Mouse (Mus musculus) megakaryocyte-erythroid progenitor cell, adult 5-6 weeks (primary cell): ENCODE data around the gene Lpar1. TPM values are rescaled to one million over a fixed set of nuclear protein-coding genes. Genes with fewer than 3 reads are reported as not detected.

Source experiments
- ATAC-seq: replicated peaks from 2 replicates; pipeline ENCODE4 v1.8.0; 2016; ENCODE audit warnings: mild to moderate bottlenecking, inconsistent platforms; ENCODE audit not compliant: severe bottlenecking, poor library complexity, low FRiP score, low TSS enrichment
- total RNA-seq, 2 experiments: library from RNA; stranded (forward) in 1 of 2; stranded (reverse) in 1 of 2; fragments of 200-1000, 215-1000 nt in 1 of 2; fragments of >200 nt in 1 of 2; fragmentation: Nextera tagmentation in 1 of 2; gene quantifications; 2 replicates each; pipeline ENCODE4 v1.2.3; 2014 to 2017

The Lpar1 gene
- total RNA-seq, 2 experiments from 2014 or later = 0.13 TPM; not detected in 1

DNA sequence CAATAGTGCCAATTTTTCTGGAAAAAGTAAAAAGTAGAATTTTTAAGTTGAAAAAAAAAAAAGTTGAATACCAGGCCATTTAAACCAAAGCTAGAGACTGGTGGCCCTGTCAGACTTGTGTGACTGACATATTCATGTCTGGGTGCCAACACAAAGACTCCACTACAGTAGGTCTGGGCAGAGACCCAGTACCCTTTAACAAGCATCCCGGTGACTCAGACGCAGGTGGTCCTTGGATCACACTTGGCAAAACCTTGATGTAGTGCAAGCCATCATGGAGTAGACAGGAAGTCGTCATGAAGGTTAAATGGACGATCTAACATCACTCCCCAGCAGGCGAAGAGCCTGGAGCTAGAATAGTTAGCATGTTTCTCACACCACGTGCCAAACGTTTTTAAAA lies 84.7 kb downstream of the Lpar1 start:
- no peak for ATAC-seq

DNA sequence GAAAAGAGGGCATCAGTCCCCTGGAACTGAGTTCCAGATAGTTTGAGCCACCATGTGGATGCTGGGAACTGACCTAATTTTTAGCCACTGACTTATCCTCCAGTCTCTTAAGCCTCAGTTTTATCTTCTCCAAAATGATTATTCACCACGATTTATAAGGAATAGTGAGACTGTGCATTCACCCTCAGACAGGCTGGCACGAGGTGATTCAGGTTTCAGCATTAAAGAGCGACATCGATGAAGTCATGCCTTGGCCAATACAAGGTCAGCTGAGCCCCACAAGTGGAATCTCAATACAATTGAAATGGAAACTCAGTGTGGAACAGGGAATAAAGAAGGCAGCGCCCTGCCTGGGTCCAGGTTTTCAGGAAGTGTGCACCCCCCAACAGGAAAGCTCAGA lies 88.1 kb downstream of the Lpar1 start:
- ATAC-seq = no peak

DNA sequence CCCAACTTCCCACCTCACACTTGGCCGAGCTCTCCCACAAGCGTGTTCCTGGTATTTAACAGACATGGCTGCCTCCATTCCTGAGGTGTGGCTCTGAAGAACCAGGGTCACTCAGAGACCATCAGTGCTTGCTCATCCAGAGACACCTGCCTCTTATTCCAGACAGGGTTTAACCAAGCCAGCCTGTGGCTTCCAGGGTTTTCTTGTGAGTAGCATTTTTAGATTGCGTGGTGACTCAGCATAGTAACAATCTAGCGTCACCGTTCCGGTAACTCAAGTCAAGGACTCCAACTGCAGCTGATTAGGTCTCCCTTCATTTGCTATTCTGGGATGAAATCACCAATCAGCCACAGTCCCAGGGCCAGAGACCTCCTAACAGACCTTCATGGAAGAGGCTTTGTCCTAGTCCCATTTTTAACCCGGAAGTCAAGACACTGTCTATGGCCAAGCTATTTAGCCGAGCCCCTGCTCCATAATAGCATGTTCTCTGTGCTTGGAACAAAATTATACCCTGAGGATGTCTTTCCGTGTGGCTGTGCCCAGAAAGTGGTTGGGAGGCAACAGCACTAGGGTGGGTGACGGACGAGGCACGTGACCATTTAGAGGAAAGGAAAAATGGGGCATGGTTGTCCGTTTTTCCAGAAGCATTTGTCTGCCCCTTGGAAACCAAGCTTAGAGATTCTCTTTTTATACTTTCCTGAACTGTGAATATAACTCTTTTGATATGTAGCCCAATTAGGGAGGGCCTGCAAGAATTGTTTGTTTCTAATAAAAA lies 89.1 kb downstream of the Lpar1 start:
- ATAC-seq = no peak

DNA sequence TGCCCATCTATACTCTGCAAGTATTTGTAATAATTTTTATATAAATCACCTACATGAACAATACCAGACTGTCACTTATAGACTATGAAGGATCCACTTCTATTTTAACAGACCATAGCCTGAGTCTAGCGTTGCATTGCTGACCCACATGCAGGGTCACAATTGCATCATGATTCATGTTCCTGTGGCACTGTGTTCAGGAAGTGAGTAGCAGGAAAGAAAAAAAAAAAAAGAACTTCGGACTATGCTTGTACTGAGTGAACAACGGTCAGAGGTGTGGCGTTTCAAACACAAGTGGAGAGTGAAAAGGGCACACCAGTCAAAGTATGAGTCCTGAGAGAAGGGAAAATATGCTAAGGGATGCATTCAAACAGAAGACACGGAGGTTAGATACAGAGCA lies 90.7 kb downstream of the Lpar1 start:
- no peak for ATAC-seq

DNA sequence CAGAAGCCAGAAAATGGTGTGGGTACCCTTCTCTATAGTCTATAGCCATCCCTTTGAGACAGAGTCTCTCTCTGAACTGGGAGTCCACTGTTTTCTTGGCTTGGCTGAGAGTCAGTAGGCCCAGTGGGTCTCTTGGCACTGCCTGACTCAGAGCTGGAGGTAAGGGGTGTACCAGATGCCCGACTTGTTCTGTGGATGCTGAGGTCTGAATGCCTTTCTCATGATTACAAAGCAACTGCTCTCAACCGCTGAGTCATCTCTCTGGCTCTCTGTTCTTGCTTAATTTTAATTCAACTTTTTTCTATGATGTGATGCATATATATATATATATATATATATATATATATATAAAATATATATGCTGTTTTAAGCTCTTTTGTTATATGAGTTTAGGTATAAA lies 91.1 kb downstream of the Lpar1 start:
- no peak for ATAC-seq

DNA sequence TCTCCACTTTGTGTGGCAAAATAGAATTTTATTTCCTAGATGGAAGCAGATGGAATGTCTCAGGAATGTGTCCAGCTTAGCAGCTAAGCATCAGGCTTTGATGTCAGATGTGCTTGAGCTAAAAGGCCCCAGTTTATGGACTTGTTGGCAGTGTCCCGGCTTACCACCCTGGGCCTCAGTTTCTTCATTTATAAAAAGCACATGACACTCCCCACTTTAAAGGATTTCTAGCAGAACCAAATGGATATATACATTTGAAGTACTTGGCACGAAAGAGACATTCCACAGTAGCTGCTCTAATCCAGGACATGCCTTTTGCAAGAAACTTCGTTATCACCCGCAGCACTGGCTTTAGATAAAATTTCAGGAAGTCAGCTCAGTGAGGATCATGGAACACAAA lies 100.4 kb downstream of the Lpar1 start:
- no peak for ATAC-seq

DNA sequence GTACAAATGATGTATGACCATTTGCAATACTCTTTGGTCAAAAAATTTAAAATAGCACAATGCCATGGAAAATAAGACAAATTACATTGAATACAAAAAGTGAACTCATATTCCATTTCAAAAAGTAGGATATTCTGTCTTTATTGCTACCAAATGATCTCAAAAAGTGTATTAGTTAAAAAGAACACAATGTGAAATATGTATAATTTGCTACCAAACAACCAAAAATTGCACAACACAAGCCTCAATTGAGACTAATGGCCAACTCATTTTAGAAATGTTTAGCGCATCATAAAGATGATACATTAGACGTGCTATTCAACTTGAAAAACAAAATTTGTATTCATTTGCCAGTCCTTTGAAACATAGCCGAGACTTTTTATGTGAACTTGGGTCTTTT lies 104.9 kb downstream of the Lpar1 start:
- no peak for ATAC-seq

DNA sequence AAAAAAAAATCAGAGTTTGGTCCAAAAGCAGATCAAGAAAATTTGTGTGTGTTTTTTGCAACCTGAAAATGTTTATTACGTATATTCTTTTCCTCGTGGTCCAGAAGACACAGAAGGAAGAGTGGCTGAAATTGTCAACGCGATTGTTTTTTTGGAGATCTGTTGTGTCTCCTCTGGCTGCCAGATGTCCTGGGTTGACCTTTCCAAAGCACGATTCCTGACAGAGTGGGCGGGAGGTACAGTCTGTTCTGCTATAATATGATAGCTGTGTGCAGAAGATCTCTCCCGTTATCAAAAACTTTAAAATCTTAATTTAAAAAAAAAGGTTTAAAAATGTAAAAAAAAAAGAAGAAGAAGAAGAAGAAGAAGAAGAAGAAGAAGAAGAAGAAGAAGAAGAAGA lies 105.9 kb downstream of the Lpar1 start:
- no peak for ATAC-seq

DNA sequence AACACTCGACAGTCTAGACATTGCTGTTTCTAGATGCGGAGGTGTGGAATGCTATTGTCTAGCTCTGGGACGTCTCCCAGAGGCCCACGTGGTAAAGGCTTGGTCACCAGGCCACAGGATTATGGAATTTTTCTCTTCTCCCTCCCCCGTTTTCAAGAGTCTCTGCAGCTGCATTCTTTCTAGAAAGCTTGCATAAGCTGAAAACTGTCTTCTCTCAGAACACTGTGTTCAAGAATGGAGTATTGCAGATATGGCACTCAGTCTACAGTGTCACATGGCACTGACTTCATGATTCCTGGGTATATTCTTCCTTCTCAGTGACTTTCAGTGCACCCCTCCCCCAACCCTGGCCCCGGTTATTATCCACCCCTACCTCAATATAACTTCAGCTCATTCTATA lies 107.9 kb downstream of the Lpar1 start:
- ATAC-seq = no peak

DNA sequence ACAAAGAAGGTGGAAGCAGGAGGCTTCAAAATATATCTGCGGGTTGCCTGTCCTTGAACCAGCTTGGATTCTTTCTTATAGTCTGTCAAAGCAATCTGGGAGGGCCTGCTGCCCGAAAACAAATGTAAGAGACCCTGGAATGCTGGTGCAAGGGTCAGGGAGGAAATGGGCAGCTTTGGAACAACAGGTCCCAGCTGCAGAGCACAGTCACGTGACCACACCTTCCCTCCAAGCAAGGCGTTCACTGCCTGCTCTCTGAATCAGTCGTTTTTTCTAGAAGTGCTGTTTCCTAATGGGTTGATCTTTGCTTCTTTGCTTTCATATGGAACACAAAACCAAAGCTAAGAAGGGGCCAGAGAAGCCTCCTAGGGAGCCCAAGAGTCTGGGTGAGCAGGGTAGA lies 111.4 kb downstream of the Lpar1 start:
- no peak for ATAC-seq

DNA sequence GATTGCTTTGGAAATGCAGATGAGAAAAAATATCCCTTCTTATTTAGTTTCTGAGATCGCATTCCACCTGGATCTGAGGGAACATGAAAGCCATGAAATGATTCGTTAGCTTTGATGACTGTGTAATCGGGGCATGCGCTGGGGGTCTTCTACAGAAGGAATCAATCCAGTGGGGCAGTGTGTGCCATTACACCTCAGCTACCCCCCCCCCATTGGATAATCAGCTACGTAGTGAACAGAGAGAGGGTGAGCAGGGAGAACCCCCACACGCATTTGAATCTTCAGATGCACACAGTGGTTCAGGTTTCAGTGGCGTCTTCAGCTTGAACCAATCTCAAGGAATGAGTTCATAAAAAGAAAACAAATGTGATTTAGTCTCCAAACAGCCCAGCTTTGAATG lies 115.0 kb downstream of the Lpar1 start:
- ATAC-seq = no peak

DNA sequence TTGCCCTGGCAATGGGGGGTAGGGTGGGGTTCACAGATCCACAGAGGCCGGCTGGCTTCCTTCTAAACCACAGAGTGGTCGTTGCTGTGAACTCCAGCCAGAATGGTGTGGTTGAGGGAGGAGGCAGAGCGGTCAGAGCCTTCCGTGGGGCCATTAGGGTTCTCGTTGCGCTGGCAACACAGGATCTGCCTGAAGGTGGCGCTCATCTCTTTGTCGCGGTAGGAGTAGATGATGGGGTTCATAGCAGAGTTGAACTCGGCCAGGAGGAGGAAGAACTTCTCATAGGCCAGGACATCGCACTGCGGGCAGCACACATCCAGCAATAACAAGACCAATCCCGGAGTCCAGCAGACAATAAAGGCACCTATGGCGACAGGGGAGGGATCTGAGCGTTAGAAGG lies 116.4 kb downstream of the Lpar1 start:
- no peak for ATAC-seq

DNA sequence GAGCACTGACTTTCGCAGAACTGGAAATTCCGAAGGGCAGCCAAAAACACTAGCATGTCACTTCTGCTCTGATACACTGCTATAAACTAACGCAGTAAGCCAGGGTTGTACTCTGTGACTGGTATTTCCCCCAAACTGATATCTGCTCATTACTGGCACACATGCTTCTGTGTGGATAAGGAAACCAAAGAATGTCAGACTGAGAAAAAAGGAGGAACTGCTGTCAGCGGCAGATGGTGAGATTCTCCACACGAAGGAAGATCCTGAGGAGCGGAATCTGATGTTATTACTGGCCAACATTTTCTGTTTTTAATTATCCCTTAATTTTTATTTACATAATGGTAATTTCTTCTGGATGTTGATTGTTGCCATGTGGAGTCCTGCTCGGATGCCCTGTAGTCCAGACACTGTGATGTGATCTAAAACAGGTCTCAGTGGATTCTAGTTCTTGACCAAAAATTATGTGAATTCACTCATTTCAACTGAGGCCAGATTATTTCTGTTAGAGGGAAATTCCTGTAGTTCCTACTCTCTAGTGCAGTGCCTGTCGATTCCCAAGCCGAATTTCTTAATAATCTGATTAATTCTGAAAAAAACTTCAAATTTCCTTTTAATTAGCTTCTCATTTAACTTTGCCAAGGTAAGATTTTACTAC lies 130.3 kb downstream of the Lpar1 start:
- ATAC-seq = peak; percentile 87

DNA sequence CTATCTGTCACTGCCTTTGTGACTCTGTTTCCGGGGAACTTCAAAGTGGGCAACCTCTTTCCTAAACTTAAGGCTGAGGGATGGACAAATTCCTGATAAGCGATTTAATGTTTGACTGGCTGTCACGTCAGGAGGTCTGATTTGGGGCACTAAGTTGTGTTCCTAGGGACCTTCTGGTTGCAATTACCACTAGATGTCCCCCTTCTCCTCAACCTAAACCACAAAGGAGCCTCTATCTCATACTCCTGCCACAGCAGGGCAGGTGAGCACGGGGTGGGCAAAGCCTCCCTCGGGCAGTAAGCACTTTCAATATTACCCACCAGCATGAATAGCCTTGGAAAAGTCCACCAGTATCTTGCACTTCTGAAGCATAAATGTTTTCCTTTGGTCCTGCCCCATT lies 134.5 kb downstream of the Lpar1 start:
- ATAC-seq = no peak

DNA sequence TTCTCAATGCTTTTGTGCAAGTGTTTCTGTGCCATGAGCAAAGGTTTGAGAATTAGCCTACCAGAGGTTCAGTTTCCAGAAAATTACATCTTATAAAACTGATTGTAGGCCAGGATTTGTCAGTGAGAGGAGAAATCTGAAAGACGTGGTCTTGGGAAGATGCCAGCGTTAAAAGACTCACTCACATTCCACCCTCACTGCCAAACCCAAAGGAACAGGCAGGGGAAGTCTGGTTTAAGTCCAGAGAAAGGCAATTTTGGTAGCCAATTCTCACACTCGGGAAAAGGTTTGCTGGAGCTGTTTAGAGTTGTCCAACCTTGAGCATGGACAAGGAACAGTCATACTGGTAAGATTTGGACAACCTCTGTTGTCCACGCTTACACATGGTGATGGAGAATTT lies 136.4 kb downstream of the Lpar1 start:
- no peak for ATAC-seq

DNA sequence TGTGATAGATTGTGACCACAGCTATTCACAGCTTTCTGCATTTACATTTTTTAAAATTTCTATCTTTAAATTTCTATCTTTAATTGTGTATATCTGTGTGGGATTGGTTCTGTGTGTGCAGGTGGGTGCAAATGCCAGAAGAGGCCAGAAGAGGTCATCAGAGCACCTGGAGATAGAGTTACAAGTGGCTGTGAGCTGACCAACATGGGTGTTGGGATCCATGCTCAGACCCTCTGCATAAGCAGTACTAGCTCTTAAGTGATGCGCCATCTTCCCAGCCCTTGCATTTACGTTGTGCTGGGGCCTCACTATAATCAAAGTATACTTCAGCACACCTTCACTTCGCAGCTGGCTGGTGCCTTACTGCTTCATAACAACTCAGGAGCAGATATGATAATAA lies 138.2 kb downstream of the Lpar1 start:
- no peak for ATAC-seq

DNA sequence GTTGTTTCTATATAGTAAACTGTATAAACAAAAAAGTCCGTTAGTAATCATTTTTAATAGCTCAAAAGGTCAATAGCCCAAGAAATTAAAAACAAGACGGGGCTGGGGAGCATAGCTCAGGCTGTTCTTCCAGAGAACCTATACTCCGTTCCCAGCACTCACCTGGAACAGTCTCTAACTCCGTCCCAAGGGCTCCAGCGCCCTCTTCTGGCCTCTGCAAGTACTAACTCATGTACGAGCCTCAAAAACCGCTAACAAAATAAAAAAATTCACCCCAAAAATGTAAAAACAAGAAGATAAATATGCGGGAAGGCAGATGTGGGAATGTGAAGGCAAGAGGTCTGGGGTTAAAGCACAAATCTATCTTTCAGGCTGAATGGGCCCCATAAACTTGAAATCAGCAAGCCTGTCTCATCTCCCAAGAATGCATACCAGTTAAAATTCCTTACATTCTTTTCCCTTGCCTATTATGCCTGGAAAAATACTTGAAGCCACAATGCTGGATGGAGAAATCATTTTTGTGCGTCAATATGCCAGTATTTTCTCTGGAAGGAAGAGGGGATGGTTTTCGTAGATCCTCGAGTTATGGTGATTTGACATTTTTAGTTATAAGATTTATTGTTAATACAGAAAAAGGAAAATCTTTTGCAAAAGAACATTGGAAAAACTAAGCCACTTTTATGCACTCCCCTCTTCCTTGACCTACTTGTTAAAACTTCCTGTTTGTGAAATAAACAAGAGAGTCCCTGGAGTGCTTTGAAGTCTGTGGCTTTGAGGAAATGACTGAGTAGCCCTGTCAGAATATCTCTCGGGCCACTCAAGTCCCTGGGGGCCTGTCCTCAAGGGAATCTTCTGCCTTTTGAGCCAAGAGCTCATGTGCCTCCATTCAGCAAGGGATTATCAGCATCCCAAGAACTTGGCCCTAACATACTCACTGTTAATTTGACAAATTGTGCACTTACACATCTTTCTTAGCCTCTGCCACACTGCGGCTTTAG lies 140.2 kb downstream of the Lpar1 start:
- ATAC-seq = no peak

DNA sequence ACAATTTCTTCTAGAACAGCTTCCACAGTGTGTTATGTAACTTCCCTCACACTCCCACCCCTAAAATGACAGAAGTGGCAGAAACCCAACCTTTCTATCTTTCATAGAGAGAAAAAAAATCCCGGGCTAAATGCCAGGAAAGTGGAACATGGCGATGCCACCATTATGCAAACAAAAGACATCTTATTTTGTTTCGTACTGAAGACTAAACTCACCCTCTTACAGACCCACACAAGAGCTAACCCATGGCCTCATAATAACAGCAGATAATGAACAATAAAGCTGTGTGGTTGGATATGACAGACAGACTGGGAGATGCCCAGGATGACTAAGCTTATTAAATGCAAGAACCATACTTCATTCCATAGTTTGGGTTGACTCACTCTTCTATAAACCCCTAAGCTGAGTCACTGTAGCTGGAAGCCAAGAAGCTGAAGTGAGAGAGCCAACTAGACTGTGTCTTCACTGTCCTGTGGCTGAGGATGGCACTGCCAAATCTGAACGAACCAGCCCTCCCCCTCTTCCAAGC lies 151.7 kb downstream of the Lpar1 start:
- ATAC-seq = no peak

DNA sequence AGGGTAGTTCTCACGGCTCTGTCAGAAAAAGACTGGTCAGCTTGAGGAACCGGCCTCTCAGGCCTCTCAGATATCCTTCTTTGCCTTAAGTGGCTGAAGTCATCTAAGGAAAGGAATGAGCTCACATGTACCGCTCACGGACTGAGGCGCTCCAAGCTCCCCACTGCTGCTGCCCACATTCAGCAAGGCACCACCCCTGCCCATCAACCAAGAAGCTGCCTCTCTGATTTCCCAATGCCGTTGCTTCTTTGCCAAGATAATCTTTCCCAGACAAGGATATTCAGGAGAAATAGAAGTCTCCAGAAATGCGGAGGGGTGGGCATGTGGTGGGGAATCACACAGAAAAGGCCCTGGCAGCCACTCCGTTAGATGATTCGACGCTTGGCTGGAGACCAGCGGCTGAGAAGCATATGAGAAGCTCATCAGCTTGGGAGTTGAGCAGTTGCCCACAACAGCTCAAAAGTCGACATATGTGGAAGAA lies 152.8 kb downstream of the Lpar1 start:
- ATAC-seq = no peak
